Mouse (Mus musculus) stomach, embryonic 16.5 days (tissue): Measurements from ENCODE around the gene Zdhhc19. TPM values are rescaled to one million over a fixed set of nuclear protein-coding genes. Genes with fewer than 3 reads are reported as not detected.
A peak's percentile ranks its signal among the peaks of the same experiment; 100 is the strongest.

Source experiments
- ATAC-seq: fragments of 200-750 bp; cut with Nextera tagmentation; 2 replicates; pipeline ENCODE4 v1.8.0; 2017; ENCODE audit warnings: moderate number of reproducible peaks, moderate TSS enrichment; ENCODE audit not compliant: insufficient read depth, low FRiP score
- H3K27ac ChIP-seq: fragments of 300-500 bp; sonication (generic); 2 replicates; pipeline ENCODE4 v1.5.1; 2014; ENCODE audit warnings: low read length
- H3K27me3 ChIP-seq: fragments of 300-500 bp; sonication (generic); 2 replicates; pipeline ENCODE4 v1.6.1; 2014; ENCODE audit warnings: low read length, control low read depth, mixed read lengths; ENCODE audit not compliant: control insufficient read depth, insufficient read depth
- H3K36me3 ChIP-seq: fragments of 300-500 bp; sonication (generic); 2 replicates; pipeline ENCODE4 v1.6.1; 2014; ENCODE audit warnings: low read length; ENCODE audit not compliant: control insufficient read depth, insufficient read depth
- H3K4me1 ChIP-seq: fragments of 300-500 bp; sonication (generic); 2 replicates; pipeline ENCODE4 v1.6.1; 2014; ENCODE audit warnings: low read length, control low read depth, mixed read lengths; ENCODE audit not compliant: control insufficient read depth, insufficient read depth
- H3K4me2 ChIP-seq: fragments of 300-500 bp; sonication (generic); 2 replicates; pipeline ENCODE4 v1.6.1; 2014; ENCODE audit warnings: low read depth, low read length, mixed read lengths
- H3K4me3 ChIP-seq: fragments of 300-500 bp; sonication (generic); replicated peaks from 2 replicates; pipeline ENCODE4 v1.5.1; 2014; ENCODE audit warnings: mild to moderate bottlenecking, low read length
- H3K9ac ChIP-seq: fragments of 300-500 bp; sonication (generic); 2 replicates; pipeline ENCODE4 v1.6.1; 2014; ENCODE audit warnings: low read length
- H3K9me3 ChIP-seq: fragments of 300-500 bp; sonication (generic); replicated peaks from 2 replicates; pipeline ENCODE4 v1.6.1; 2016; ENCODE audit warnings: low read length, control low read depth; ENCODE audit not compliant: control insufficient read depth
- WGBS: fragments of 180-500 bp; shearing (Covaris S2); extraction: QIAGEN DNeasy Blood & Tissue Kit; methylation state at CpG from one replicate; pipeline ENCODE4 v1.1.7; 2014; 5-methylcytosine and 5-hydroxymethylcytosine counted together
- polyA plus RNA-seq: library from polyadenylated mRNA; unstranded; fragments of >200 nt; fragmentation: Nextera tagmentation; extraction: Ambion mirVana; gene quantifications from 2 replicates; pipeline ENCODE4 v1.2.1, GENCODE M21; 2015

Zdhhc19 gene
- polyA plus RNA-seq, 1 experiment from 2014 or later = 0.37 TPM

GRCm38 (mm10) chr16:32551346-32551747 is 55.3 kb downstream of the Zdhhc19 start:
- Histone ChIP-seq H3K27me3 (no peaks in the 10 kb centered on the region), H3K9ac (no peak overlapping the region), H3K36me3 (no peaks in the 10 kb centered on the region), H3K9me3 (no peaks in the 10 kb centered on the region), H3K4me3 (no peak overlapping the region), H3K4me2 (no peak overlapping the region), H3K27ac (no peak overlapping the region), H3K4me1 (no peaks in the 10 kb centered on the region)
- 35% methylated on average over 2 of the region's 2 CpGs for WGBS
- ATAC-seq = peak; percentile 60

- Histone ChIP-seq H3K36me3 (no peaks in the 10 kb centered on the region), H3K9ac (no peak overlapping the region), H3K9me3 (no peaks in the 10 kb centered on the region), H3K4me3 (no peak overlapping the region), H3K27ac (no peak overlapping the region), H3K27me3 (no peaks in the 10 kb centered on the region), H3K4me2 (no peak overlapping the region), H3K4me1 (no peaks in the 10 kb centered on the region)
- WGBS = 68% methylated on average over 3 of the region's 3 CpGs
- no peak for ATAC-seq
Measured at GRCm38 (mm10) chr16:32555588-32555987, 59.5 kb downstream of the Zdhhc19 start.

- 69% methylated on average over 4 of the region's 4 CpGs for WGBS
- Histone ChIP-seq H3K9me3 (no peaks in the 10 kb centered on the region), H3K4me1 (no peaks in the 10 kb centered on the region), H3K9ac (no peak overlapping the region), H3K27ac (no peak overlapping the region), H3K4me3 (no peak overlapping the region), H3K36me3 (no peaks in the 10 kb centered on the region), H3K27me3 (no peaks in the 10 kb centered on the region), H3K4me2 (no peak overlapping the region)
- no peak for ATAC-seq
Measured at GRCm38 (mm10) chr16:32559493-32559892, 63.4 kb downstream of the Zdhhc19 start.

- Histone ChIP-seq H3K27me3 (no peaks in the 10 kb centered on the region), H3K4me2 (no peak overlapping the region), H3K4me3 (no peak overlapping the region), H3K36me3 (no peaks in the 10 kb centered on the region), H3K4me1 (no peaks in the 10 kb centered on the region), H3K9ac (no peak overlapping the region), H3K9me3 (no peaks in the 10 kb centered on the region), H3K27ac (peak overlapping the region; percentile 41)
- peak; percentile 64; the same call in 1 of the 2 replicates for ATAC-seq
- 55% methylated on average over 5 of the region's 5 CpGs for WGBS
Measured at GRCm38 (mm10) chr16:32563056-32563793, 67.2 kb downstream of the Zdhhc19 start.

GRCm38 (mm10) chr16:32567282-32567681 is 71.2 kb downstream of the Zdhhc19 start:
- H3K9me3 ChIP-seq = no peaks in the 10 kb centered on the region
- no peak overlapping the region for H3K4me2 ChIP-seq
- no peaks in the 10 kb centered on the region for H3K27me3 ChIP-seq
- H3K36me3 ChIP-seq = no peaks in the 10 kb centered on the region
- H3K4me3 ChIP-seq = no peak overlapping the region
- H3K9ac ChIP-seq = no peak overlapping the region
- H3K27ac ChIP-seq = no peak overlapping the region
- no peak for ATAC-seq
- H3K4me1 ChIP-seq = no peaks in the 10 kb centered on the region
- WGBS = 51% methylated on average over 4 of the region's 4 CpGs

GRCm38 (mm10) chr16:32568401-32568800 is 72.3 kb downstream of the Zdhhc19 start:
- Histone ChIP-seq H3K36me3 (no peaks in the 10 kb centered on the region), H3K4me2 (no peak overlapping the region), H3K27me3 (no peaks in the 10 kb centered on the region), H3K4me1 (no peaks in the 10 kb centered on the region), H3K9ac (no peak overlapping the region), H3K27ac (no peak overlapping the region), H3K4me3 (no peak overlapping the region), H3K9me3 (no peaks in the 10 kb centered on the region)
- WGBS = 55% methylated on average over 6 of the region's 6 CpGs
- ATAC-seq = no peak

- H3K4me3 ChIP-seq = no peak overlapping the region
Measured at GRCm38 (mm10) chr16:32570042-32570441, 74.0 kb downstream of the Zdhhc19 start.

GRCm38 (mm10) chr16:32572528-32572927 is 76.5 kb downstream of the Zdhhc19 start:
- no peaks in the 10 kb centered on the region for H3K4me1 ChIP-seq
- ATAC-seq = no peak
- WGBS = 77% methylated on average over 4 of the region's 4 CpGs

More at GRCm38 (mm10) chr16:32570042-32570441, 74.0 kb downstream of the Zdhhc19 start:
- no peak for ATAC-seq
- Histone ChIP-seq H3K4me1 (no peaks in the 10 kb centered on the region), H3K4me2 (no peak overlapping the region), H3K9ac (no peak overlapping the region), H3K9me3 (no peaks in the 10 kb centered on the region), H3K27ac (no peak overlapping the region), H3K27me3 (no peaks in the 10 kb centered on the region), H3K36me3 (no peaks in the 10 kb centered on the region)
- 77% methylated on average over 3 of the region's 3 CpGs for WGBS

GRCm38 (mm10) chr16:32586482-32586881 is 90.4 kb downstream of the Zdhhc19 start:
- no peak overlapping the region for H3K4me2 ChIP-seq
- no peak overlapping the region for H3K27ac ChIP-seq
- 81% methylated on average over 4 of the region's 4 CpGs for WGBS
- no peak overlapping the region for H3K4me3 ChIP-seq
- no peak for ATAC-seq
- H3K36me3 ChIP-seq = no peaks in the 10 kb centered on the region
- no peaks in the 10 kb centered on the region for H3K9me3 ChIP-seq
- H3K9ac ChIP-seq = no peak overlapping the region
- no peaks in the 10 kb centered on the region for H3K4me1 ChIP-seq
- no peaks in the 10 kb centered on the region for H3K27me3 ChIP-seq

More at GRCm38 (mm10) chr16:32572528-32572927, 76.5 kb downstream of the Zdhhc19 start:
- Histone ChIP-seq H3K27me3 (no peaks in the 10 kb centered on the region), H3K36me3 (no peaks in the 10 kb centered on the region), H3K4me3 (no peak overlapping the region), H3K4me2 (no peak overlapping the region), H3K9me3 (no peaks in the 10 kb centered on the region), H3K27ac (no peak overlapping the region), H3K9ac (no peak overlapping the region)
